Mouse (Mus musculus) effector memory CD4-positive, alpha-beta T cell, adult 7 months (primary cell): ENCODE measurements around the gene Dmxl2. TPM values are rescaled to one million over a fixed set of nuclear protein-coding genes. Genes with fewer than 3 reads are reported as not detected.

ENCODE experiments used
- polyA plus RNA-seq: library from polyadenylated mRNA; unstranded; fragments of 100-300 nt; shearing (Covaris generic); gene quantifications from one replicate; pipeline ENCODE4 v1.2.1, GENCODE M21; 2017

The Dmxl2 gene
- 0.74 TPM for polyA plus RNA-seq

DNA sequence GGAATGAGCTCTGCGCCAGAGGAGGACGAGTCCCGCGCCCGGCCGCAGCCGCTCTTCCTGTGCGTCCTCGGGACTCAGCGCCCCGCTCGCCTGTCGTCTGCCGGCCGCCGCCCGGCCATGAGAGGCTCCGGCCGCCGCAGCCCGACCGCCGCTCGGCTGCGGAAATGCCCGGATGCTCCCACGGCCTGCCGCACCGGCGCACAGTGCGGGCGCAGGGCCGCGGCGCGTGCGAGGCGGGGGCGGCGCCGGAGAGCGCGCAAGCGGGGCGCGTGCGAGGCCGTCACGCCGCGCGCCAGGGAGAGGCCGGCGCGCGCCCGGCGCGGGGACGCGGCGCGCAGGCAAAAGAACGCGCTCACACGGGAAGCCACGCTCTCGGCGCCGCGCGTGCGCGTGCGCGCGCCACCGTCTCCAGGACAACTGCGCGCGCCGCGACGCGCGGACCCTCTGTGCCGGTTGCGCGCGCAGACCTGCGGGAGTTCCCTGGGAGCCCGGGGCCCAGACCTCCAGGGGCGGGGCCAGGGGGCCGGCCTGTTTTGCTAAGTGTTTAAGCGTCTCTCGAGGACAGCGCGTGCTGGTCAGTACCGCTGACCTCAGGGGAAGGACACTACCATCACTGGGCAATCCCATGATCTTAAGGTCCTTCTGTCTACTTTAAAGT lies at the start of gene Dmxl2:
TSS of gene Dmxl2 (minus strand) at position 174 of the 658 bp plus-strand sequence.

DNA sequence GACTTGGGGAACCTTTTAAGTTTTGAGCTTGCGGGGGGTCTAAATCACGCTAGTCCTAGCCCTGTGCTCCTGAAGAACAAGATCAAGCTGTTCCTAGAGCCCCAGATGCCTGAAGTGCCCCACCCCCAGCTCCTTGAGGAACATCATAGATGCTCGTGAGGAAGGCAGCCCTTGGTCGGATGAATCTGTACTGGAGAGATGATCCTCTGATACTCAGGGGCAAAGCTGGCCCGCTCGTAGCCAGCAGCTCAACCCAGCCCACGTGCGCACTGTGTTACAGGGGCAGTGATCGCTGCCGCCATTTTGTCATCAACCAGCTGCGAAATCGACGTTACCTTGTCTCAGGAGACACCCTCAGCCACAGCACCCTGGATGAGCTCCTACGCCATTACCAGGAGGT lies 37.3 kb upstream of the Dmxl2 start, which contains the start of gene Sh2d7:
TSS of gene Sh2d7 (plus strand) at position 301 of the 400 bp plus-strand sequence.

Other genes with a start within 250 kb of the Dmxl2 start
- gene Cyp19a1, start 233.5 kb downstream of the Dmxl2 start, polyA plus RNA-seq, result not detected
- 0.40 TPM for gene Gldn, start 215.1 kb downstream of the Dmxl2 start, polyA plus RNA-seq
- not detected for gene Sh2d7, start 37.4 kb upstream of the Dmxl2 start, polyA plus RNA-seq
- gene Cib2, start 58.6 kb upstream of the Dmxl2 start, polyA plus RNA-seq, result not detected
- 101 TPM for gene Idh3a, start 84.7 kb upstream of the Dmxl2 start, polyA plus RNA-seq
- gene Acsbg1, start 160.2 kb upstream of the Dmxl2 start, polyA plus RNA-seq, result 26.0 TPM
- 68.6 TPM for gene Dnaja4, start 197.2 kb upstream of the Dmxl2 start, polyA plus RNA-seq
- gene Wdr61, start 232.9 kb upstream of the Dmxl2 start, polyA plus RNA-seq, result 51.2 TPM